Mouse (Mus musculus): ENCODE data around the gene Kcna4. TPM values are rescaled to one million over a fixed set of nuclear protein-coding genes. Genes with fewer than 3 reads are reported as not detected.
A peak's percentile ranks its signal among the peaks of the same experiment; 100 is the strongest.

The Kcna4 gene
- 0.05 TPM in 1 of 2 replicates, not detected in the other for polyA plus RNA-seq (2016; fragmentation: Nextera tagmentation; extraction: Ambion mirVana)

- Histone ChIP-seq H3K27me3 (replicated peaks; ENCODE audit: low read depth, poor library complexity, severe bottlenecking) (peaks cover 43% of the 10 kb centered on the region), H3K36me3 (replicated peaks) (no peaks in the 10 kb centered on the region), H3K4me3 (peak within 1 kb of the TSS; percentile 62), H3K9me3 (no peaks in the 10 kb centered on the region), H3K27ac (replicated peaks) (no peak within 1 kb of the TSS), H3K4me1 (peaks cover 16% of the 10 kb centered on the region)
- WGBS = 5% methylated on average over 24 of the region's 24 CpGs
- DNase-seq (ENCODE audit: low spot score) = peak; percentile 80
Observed at GRCm38 (mm10) chr2:107289990-107290696, at the start of gene Kcna4. Kcna4 (plus strand) TSS chr2:107290639.

- DNase-seq (ENCODE audit: low spot score) = no peak
- Histone ChIP-seq H3K4me3 (no peak overlapping the region), H3K36me3 (replicated peaks) (no peaks in the 10 kb centered on the region), H3K27me3 (replicated peaks; ENCODE audit: low read depth, poor library complexity, severe bottlenecking) (no peaks in the 10 kb centered on the region), H3K9me3 (no peaks in the 10 kb centered on the region), H3K27ac (replicated peaks) (no peak overlapping the region), H3K4me1 (no peaks in the 10 kb centered on the region)
- 81% methylated on average over 3 of the region's 3 CpGs for WGBS
Observed at GRCm38 (mm10) chr2:107258091-107258490, 32.3 kb upstream of the Kcna4 start.

- Histone ChIP-seq H3K27ac (replicated peaks) (no peak overlapping the region), H3K9me3 (no peaks in the 10 kb centered on the region), H3K36me3 (replicated peaks) (no peaks in the 10 kb centered on the region), H3K4me1 (no peaks in the 10 kb centered on the region), H3K27me3 (replicated peaks; ENCODE audit: low read depth, poor library complexity, severe bottlenecking) (no peaks in the 10 kb centered on the region), H3K4me3 (no peak overlapping the region)
- DNase-seq (ENCODE audit: low spot score) = no peak
- WGBS = 76% methylated on average over 2 of the region's 2 CpGs
Observed at GRCm38 (mm10) chr2:107266251-107266650, 24.2 kb upstream of the Kcna4 start.

GRCm38 (mm10) chr2:107270050-107270449, 20.4 kb upstream of the Kcna4 start:
- no peak overlapping the region for H3K4me3 ChIP-seq
- no peaks in the 10 kb centered on the region for H3K27me3 ChIP-seq (replicated peaks; ENCODE audit: low read depth, poor library complexity, severe bottlenecking)
- no peaks in the 10 kb centered on the region for H3K36me3 ChIP-seq (replicated peaks)
- no peak for DNase-seq (ENCODE audit: low spot score)
- no peaks in the 10 kb centered on the region for H3K9me3 ChIP-seq
- no peak overlapping the region for H3K27ac ChIP-seq (replicated peaks)
- 77% methylated on average over 3 of the region's 3 CpGs for WGBS
- no peaks in the 10 kb centered on the region for H3K4me1 ChIP-seq

GRCm38 (mm10) chr2:107290697-107291019, 219 bp downstream of the Kcna4 start:
- no peak for DNase-seq (ENCODE audit: low spot score)
- Histone ChIP-seq H3K9me3 (no peaks in the 10 kb centered on the region), H3K4me3 (peak overlapping the region; percentile 62), H3K27me3 (replicated peaks; ENCODE audit: low read depth, poor library complexity, severe bottlenecking) (peaks cover 43% of the 10 kb centered on the region), H3K27ac (replicated peaks) (no peak overlapping the region), H3K4me1 (peaks cover 16% of the 10 kb centered on the region), H3K36me3 (replicated peaks) (no peaks in the 10 kb centered on the region)
- under 1% methylated on average over 12 of the region's 12 CpGs for WGBS

GRCm38 (mm10) chr2:107291142-107291541, 703 bp downstream of the Kcna4 start:
- 3% methylated on average over 16 of the region's 16 CpGs for WGBS
- peak; percentile 23 for DNase-seq (ENCODE audit: low spot score)

GRCm38 (mm10) chr2:107294521-107294920, 4.1 kb downstream of the Kcna4 start:
- DNase-seq (ENCODE audit: low spot score) = no peak
- no peaks in the 10 kb centered on the region for H3K36me3 ChIP-seq (replicated peaks)
- 91% methylated on average over 7 of the region's 7 CpGs for WGBS
- H3K4me3 ChIP-seq = no peak overlapping the region
- H3K9me3 ChIP-seq = no peaks in the 10 kb centered on the region
- H3K27me3 ChIP-seq (replicated peaks; ENCODE audit: low read depth, poor library complexity, severe bottlenecking) = peaks cover 35% of the 10 kb centered on the region
- H3K27ac ChIP-seq (replicated peaks) = no peak overlapping the region
- H3K4me1 ChIP-seq = peaks cover 16% of the 10 kb centered on the region

More at GRCm38 (mm10) chr2:107291142-107291541, 703 bp downstream of the Kcna4 start:
- peaks cover 43% of the 10 kb centered on the region for H3K27me3 ChIP-seq (replicated peaks; ENCODE audit: low read depth, poor library complexity, severe bottlenecking)
- peak overlapping the region; percentile 62 for H3K4me3 ChIP-seq
- H3K27ac ChIP-seq (replicated peaks) = no peak overlapping the region
- no peaks in the 10 kb centered on the region for H3K36me3 ChIP-seq (replicated peaks)
- peaks cover 16% of the 10 kb centered on the region for H3K4me1 ChIP-seq
- H3K9me3 ChIP-seq = no peaks in the 10 kb centered on the region

GRCm38 (mm10) chr2:107301886-107302285, 11.4 kb downstream of the Kcna4 start:
- Histone ChIP-seq H3K9me3 (no peaks in the 10 kb centered on the region), H3K4me1 (no peaks in the 10 kb centered on the region), H3K36me3 (replicated peaks) (no peaks in the 10 kb centered on the region), H3K27ac (replicated peaks) (no peak overlapping the region), H3K4me3 (no peak overlapping the region), H3K27me3 (replicated peaks; ENCODE audit: low read depth, poor library complexity, severe bottlenecking) (no peaks in the 10 kb centered on the region)
- 90% methylated on average over 4 of the region's 4 CpGs for WGBS
- no peak for DNase-seq (ENCODE audit: low spot score)

GRCm38 (mm10) chr2:107304707-107305106, 14.3 kb downstream of the Kcna4 start:
- Histone ChIP-seq H3K27ac (replicated peaks) (no peak overlapping the region), H3K4me1 (no peaks in the 10 kb centered on the region), H3K9me3 (no peaks in the 10 kb centered on the region), H3K27me3 (replicated peaks; ENCODE audit: low read depth, poor library complexity, severe bottlenecking) (no peaks in the 10 kb centered on the region), H3K4me3 (no peak overlapping the region), H3K36me3 (replicated peaks) (no peaks in the 10 kb centered on the region)
- 88% methylated on average over 3 of the region's 3 CpGs for WGBS
- no peak for DNase-seq (ENCODE audit: low spot score)

- Histone ChIP-seq H3K36me3 (replicated peaks) (no peaks in the 10 kb centered on the region), H3K4me3 (no peak overlapping the region), H3K27me3 (replicated peaks; ENCODE audit: low read depth, poor library complexity, severe bottlenecking) (no peaks in the 10 kb centered on the region), H3K4me1 (no peaks in the 10 kb centered on the region), H3K9me3 (no peaks in the 10 kb centered on the region), H3K27ac (replicated peaks) (no peak overlapping the region)
- no peak for DNase-seq (ENCODE audit: low spot score)
- 81% methylated on average over 4 of the region's 4 CpGs for WGBS
Observed at GRCm38 (mm10) chr2:107306077-107306476, 15.6 kb downstream of the Kcna4 start.

GRCm38 (mm10) chr2:107318636-107319035, 28.2 kb downstream of the Kcna4 start:
- H3K9me3 ChIP-seq = no peaks in the 10 kb centered on the region
- H3K36me3 ChIP-seq (replicated peaks) = no peaks in the 10 kb centered on the region
- no peaks in the 10 kb centered on the region for H3K4me1 ChIP-seq
- no peaks in the 10 kb centered on the region for H3K27me3 ChIP-seq (replicated peaks; ENCODE audit: low read depth, poor library complexity, severe bottlenecking)
- DNase-seq (ENCODE audit: low spot score) = no peak
- H3K27ac ChIP-seq (replicated peaks) = no peak overlapping the region
- H3K4me3 ChIP-seq = no peak overlapping the region

GRCm38 (mm10) chr2:107321596-107322226, 31.3 kb downstream of the Kcna4 start:
- WGBS = 85% methylated on average over 4 of the region's 4 CpGs
- no peaks in the 10 kb centered on the region for H3K9me3 ChIP-seq
- DNase-seq (ENCODE audit: low spot score) = no peak
- no peaks in the 10 kb centered on the region for H3K36me3 ChIP-seq (replicated peaks)
- H3K4me3 ChIP-seq = no peak overlapping the region
- H3K4me1 ChIP-seq = no peaks in the 10 kb centered on the region
- no peak overlapping the region for H3K27ac ChIP-seq (replicated peaks)
- no peaks in the 10 kb centered on the region for H3K27me3 ChIP-seq (replicated peaks; ENCODE audit: low read depth, poor library complexity, severe bottlenecking)

GRCm38 (mm10) chr2:107324090-107324489, 33.7 kb downstream of the Kcna4 start:
- Histone ChIP-seq H3K4me3 (no peak overlapping the region), H3K9me3 (no peaks in the 10 kb centered on the region), H3K36me3 (replicated peaks) (no peaks in the 10 kb centered on the region), H3K27me3 (replicated peaks; ENCODE audit: low read depth, poor library complexity, severe bottlenecking) (no peaks in the 10 kb centered on the region), H3K4me1 (no peaks in the 10 kb centered on the region), H3K27ac (replicated peaks) (no peak overlapping the region)
- DNase-seq (ENCODE audit: low spot score) = no peak
- 87% methylated on average over 3 of the region's 3 CpGs for WGBS

All from embryonic facial prominence, embryonic 10.5 days (tissue).